Comparison of ENCODE assay signal across 25 mouse cellular contexts in the genomic region with DNA sequence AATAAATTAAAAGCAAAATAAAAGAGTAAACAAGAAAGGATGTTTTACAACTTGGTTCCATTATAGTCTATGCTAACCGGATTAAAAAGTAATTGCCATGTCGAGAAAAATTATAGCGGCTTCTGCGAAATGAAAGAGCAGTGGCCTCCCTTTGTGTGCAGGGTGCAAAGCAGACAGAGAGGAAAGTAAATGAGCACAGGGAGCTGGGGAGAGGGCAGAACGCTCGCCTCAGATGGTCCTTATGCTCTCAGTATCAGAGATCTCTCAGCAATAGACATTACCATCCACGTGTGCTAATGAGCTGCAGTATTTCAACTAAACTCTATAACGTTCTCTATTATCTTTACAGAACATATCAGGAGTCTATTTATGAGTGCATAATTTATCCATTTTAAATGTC.
DNase-seq lines count a peak whose midpoint lies in the region; ATAC-seq lines count a peak whose summit lies in the region.
"Had no signal": no experiment of that assay in that cellular context is flagged by ENCODE, and none has a peak within 500 bp of the region (broad histone marks: within the 10 kb centered on the region; RNA-seq: fewer than 3 reads in every experiment).

No protein-coding gene starts in this region.

- no peaks in the 10 kb centered on the region for H3K36me3 ChIP-seq in kidney, embryonic 16.5 days (ENCODE audit: insufficient read depth, low read length)
- no peaks in the 10 kb centered on the region for H3K36me3 ChIP-seq in neural tube, embryonic 11.5 days (ENCODE audit: control insufficient read depth, insufficient read depth, low read length)
- no peaks in the 10 kb centered on the region for H3K36me3 ChIP-seq in neural tube, embryonic 15.5 days
- H3K36me3 ChIP-seq in neural tube, embryonic 13.5 days, result no peaks in the 10 kb centered on the region
- H3K36me3 ChIP-seq: embryonic facial prominence, embryonic 12.5 days; embryonic facial prominence, embryonic 15.5 days; G1E; hindbrain, embryonic 12.5 days; hindbrain, embryonic 15.5 days had no signal

- 51% methylated on average over 8 of the region's 8 CpGs for WGBS in kidney, embryonic 16.5 days
- WGBS in neural tube, embryonic 11.5 days, result 36% methylated on average over 8 of the region's 8 CpGs
- WGBS in neural tube, embryonic 15.5 days, result 11% methylated on average over 8 of the region's 8 CpGs
- 15% methylated on average over 8 of the region's 8 CpGs for WGBS in neural tube, embryonic 13.5 days

- no peaks in the 10 kb centered on the region for H3K27me3 ChIP-seq in kidney, embryonic 16.5 days (ENCODE audit: insufficient read depth, low read length)
- peaks cover 14% of the 10 kb centered on the region for H3K27me3 ChIP-seq in neural tube, embryonic 11.5 days (ENCODE audit: control insufficient read depth, insufficient read depth, low read length)
- H3K27me3 ChIP-seq in neural tube, embryonic 15.5 days (replicated peaks), result peaks cover 16% of the 10 kb centered on the region; the same call in 1 of the 2 replicates
- peaks cover 51% of the 10 kb centered on the region for H3K27me3 ChIP-seq in neural tube, embryonic 13.5 days
- H3K27me3 ChIP-seq: CH12.LX; embryonic facial prominence, embryonic 12.5 days; embryonic facial prominence, embryonic 15.5 days; hindbrain, embryonic 12.5 days had no signal

- H3K9me3 ChIP-seq in kidney, embryonic 16.5 days (ENCODE audit: low read length), result no peaks in the 10 kb centered on the region
- H3K9me3 ChIP-seq in neural tube, embryonic 11.5 days (ENCODE audit: control insufficient read depth, low read length), result no peaks in the 10 kb centered on the region
- H3K9me3 ChIP-seq in neural tube, embryonic 15.5 days (replicated peaks), result no peaks in the 10 kb centered on the region
- no peaks in the 10 kb centered on the region for H3K9me3 ChIP-seq in neural tube, embryonic 13.5 days
- H3K9me3 ChIP-seq: embryonic facial prominence, embryonic 12.5 days; embryonic facial prominence, embryonic 15.5 days; hindbrain, embryonic 12.5 days; hindbrain, embryonic 15.5 days had no signal

- no peak overlapping the region for H3K9ac ChIP-seq in kidney, embryonic 16.5 days (replicated peaks; ENCODE audit: low read length)
- no peak overlapping the region for H3K9ac ChIP-seq in neural tube, embryonic 11.5 days (ENCODE audit: low read length)
- no peak overlapping the region for H3K9ac ChIP-seq in neural tube, embryonic 15.5 days (replicated peaks)
- H3K9ac ChIP-seq in neural tube, embryonic 13.5 days, result no peak overlapping the region
- H3K9ac ChIP-seq: embryonic facial prominence, embryonic 12.5 days; embryonic facial prominence, embryonic 15.5 days; forebrain, postnatal 0 days; hindbrain, embryonic 12.5 days; hindbrain, embryonic 15.5 days had no signal

- no peak for ATAC-seq in kidney, embryonic 16.5 days (ENCODE audit: low FRiP score, low TSS enrichment)
- peak; percentile 72; the same call in 1 of the 2 replicates for ATAC-seq in neural tube, embryonic 11.5 days (ENCODE audit: insufficient read depth, low FRiP score, low TSS enrichment)
- ATAC-seq in neural tube, embryonic 15.5 days (ENCODE audit: low FRiP score), result no peak
- peak; percentile 79; the same call in 1 of the 2 replicates for ATAC-seq in neural tube, embryonic 13.5 days (ENCODE audit: low read depth)
- ATAC-seq: forebrain, embryonic 14.5 days; forebrain, postnatal 0 days; Patski had no signal

- H3K4me1 ChIP-seq in kidney, embryonic 16.5 days (ENCODE audit: insufficient read depth, low read length), result no peaks in the 10 kb centered on the region
- H3K4me1 ChIP-seq in neural tube, embryonic 11.5 days (ENCODE audit: control insufficient read depth, insufficient read depth, low read length), result no peaks in the 10 kb centered on the region; the same call in 1 of the 2 replicates
- no peaks in the 10 kb centered on the region for H3K4me1 ChIP-seq in neural tube, embryonic 15.5 days
- H3K4me1 ChIP-seq in neural tube, embryonic 13.5 days (replicated peaks), result peaks cover 10% of the 10 kb centered on the region
- H3K4me1 ChIP-seq: embryonic facial prominence, embryonic 12.5 days; embryonic facial prominence, embryonic 15.5 days; hindbrain, embryonic 12.5 days had no signal

- H3K4me3 ChIP-seq in kidney, embryonic 16.5 days (ENCODE audit: low read length), result no peak overlapping the region
- H3K4me3 ChIP-seq in neural tube, embryonic 11.5 days (ENCODE audit: low read depth, low read length), result no peak overlapping the region
- no peak overlapping the region for H3K4me3 ChIP-seq in neural tube, embryonic 15.5 days (replicated peaks)
- no peak overlapping the region for H3K4me3 ChIP-seq in neural tube, embryonic 13.5 days
- H3K4me3 ChIP-seq: embryonic facial prominence, embryonic 12.5 days; embryonic facial prominence, embryonic 15.5 days; gastrocnemius, adult 2 months; hindbrain, embryonic 12.5 days; hindbrain, embryonic 15.5 days had no signal

- H3K27ac ChIP-seq in kidney, embryonic 16.5 days (ENCODE audit: low read length), result no peak overlapping the region
- no peak overlapping the region for H3K27ac ChIP-seq in neural tube, embryonic 11.5 days (ENCODE audit: low read depth, low read length)
- H3K27ac ChIP-seq in neural tube, embryonic 15.5 days (replicated peaks), result no peak overlapping the region
- no peak overlapping the region for H3K27ac ChIP-seq in neural tube, embryonic 13.5 days (replicated peaks)
- H3K27ac ChIP-seq: embryonic facial prominence, embryonic 12.5 days; embryonic facial prominence, embryonic 15.5 days; gastrocnemius, adult 2 months; hindbrain, embryonic 12.5 days; hindbrain, embryonic 15.5 days had no signal

- H3K4me2 ChIP-seq in kidney, embryonic 16.5 days (replicated peaks; ENCODE audit: low read depth, low read length), result no peak overlapping the region
- no peak overlapping the region for H3K4me2 ChIP-seq in neural tube, embryonic 11.5 days (ENCODE audit: low read depth)
- no peak overlapping the region for H3K4me2 ChIP-seq in neural tube, embryonic 15.5 days
- no peak overlapping the region for H3K4me2 ChIP-seq in neural tube, embryonic 13.5 days
- H3K4me2 ChIP-seq: embryonic facial prominence, embryonic 12.5 days; embryonic facial prominence, embryonic 15.5 days; heart, embryonic 11.5 days; hindbrain, embryonic 12.5 days; hindbrain, embryonic 15.5 days had no signal

- peak; percentile 5 for DNase-seq in kidney, postnatal 14 days
- DNase-seq in neural tube, embryonic 11.5 days (ENCODE audit: low spot score), result no peak
- DNase-seq in cerebellum, adult 11 months, result no peak
- DNase-seq: adrenal gland, postnatal 10 days; adrenal gland, postnatal 36 days; B cell, adult 2 months; cerebellum, adult 11-12 months; cerebellum, adult 9-10 months; cerebellum, postnatal 14 days; forebrain, postnatal 0 days; gastrocnemius, adult 2 months; gastrocnemius, postnatal 14 days; heart, adult 11 months had no signal

Comparison
In these comparisons a context has a peak if more than half of its experiments do, and no peak if none do; other contexts are left out.
1. ATAC-seq: peak in neural tube, embryonic 11.5 days (single experiment) and neural tube, embryonic 13.5 days (single experiment); none in kidney, embryonic 16.5 days (single experiment) and neural tube, embryonic 15.5 days (single experiment).